Mouse (Mus musculus): ENCODE measurements around the gene Helz.

Gene Helz

DNA sequence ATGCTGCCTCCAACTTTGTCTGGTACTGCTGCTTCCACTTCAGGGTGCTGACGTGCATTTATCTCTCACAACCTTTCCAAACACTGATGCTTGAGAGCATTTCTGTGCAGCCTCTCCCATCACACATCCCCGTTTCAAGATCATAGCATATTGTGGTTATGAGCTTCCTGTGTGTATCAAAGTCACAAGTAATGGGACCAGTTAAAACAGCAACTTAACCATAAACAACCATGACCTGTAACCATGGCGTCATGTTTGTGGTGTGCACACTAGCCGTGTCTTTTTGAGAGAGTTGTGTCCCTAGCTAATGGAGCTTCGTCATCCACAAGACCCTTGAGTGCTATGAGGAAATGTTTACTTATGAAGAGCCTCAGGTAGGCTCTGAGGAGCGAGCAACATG, 120.5 kb downstream of the Helz start:
- DNase-seq (ENCODE audit: extremely low read depth, low read depth), result no peak

DNA sequence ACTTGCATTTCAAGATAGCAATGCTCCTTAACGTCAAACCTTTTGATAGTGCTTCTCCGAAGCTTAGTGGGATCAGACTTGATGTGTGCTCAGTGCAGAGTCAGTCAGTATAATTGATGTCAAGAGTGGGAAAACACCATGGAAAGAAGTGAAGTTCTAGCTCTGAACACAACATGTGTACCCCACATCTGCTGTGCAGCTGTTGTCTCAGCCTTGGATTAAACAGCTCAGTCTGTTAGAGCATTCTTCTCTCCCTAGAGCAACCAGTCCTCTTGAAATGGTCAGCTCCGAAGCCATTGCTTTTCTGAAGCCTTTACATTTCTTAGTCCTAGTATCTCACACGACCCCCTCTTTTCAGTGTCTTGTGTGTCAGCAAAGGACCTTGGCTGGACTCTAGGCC, 121.2 kb downstream of the Helz start:
- no peak for DNase-seq (ENCODE audit: extremely low read depth, low read depth)

DNA sequence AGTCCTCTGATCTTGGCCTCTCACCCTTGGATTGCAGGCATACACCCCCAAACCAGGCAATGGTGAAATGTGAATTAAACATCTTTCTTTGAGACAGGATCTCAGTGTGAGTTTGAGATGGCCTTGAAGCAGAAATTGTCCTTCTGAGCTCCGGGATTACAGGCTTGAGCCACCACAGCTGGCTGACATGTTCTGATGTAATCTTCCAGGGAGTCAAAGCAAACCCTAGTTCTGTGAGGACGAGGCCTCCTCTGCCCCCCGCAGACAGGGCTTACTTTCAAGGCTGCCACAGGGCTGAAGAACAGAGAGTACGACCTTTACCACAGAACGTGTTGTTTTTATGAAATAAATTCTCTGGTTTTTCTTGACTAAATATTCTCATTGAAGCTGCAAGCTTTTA, 126.3 kb downstream of the Helz start:
- DNase-seq (ENCODE audit: extremely low read depth, low read depth), result no peak

DNA sequence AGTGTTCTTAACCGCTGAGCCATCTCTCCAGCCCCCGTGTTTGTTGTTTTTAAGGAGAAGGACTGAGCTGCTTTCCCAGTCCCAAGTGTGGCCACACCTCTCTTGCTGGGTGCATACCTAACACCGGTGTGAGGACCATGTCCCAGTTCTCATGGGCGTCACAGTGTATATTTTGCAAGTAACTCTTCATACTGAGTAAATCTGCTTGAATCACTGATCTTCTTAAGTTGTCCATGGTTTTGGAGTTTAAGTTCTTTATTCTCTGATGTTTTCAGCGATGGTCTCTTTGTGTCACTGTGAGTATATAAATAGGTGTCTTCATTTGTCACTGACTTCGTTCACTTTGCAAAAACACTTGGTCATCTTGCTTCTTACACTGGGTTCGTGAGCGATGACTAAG, 126.9 kb downstream of the Helz start:
- DNase-seq (ENCODE audit: extremely low read depth, low read depth), result no peak

DNA sequence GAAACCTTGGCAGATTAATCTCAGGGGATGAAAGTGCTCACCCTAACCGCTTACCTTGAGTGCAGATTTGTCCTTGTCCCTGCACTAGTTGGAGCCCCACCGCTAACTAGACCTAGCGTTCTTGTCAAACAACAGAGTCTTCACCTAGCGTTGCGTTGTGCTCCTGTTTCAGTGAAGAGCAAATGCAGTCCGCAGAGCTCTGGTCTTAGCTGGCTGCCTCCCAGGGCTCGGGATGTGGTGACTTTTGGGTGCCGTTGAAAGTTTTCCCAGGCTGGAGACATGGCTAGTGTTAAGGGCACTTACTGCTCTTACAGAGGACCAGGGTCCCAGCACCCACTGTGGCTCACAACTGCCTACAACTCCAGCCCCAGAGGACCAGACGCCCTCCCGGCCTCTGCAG, 127.5 kb downstream of the Helz start:
- DNase-seq (ENCODE audit: extremely low read depth, low read depth), result no peak

DNA sequence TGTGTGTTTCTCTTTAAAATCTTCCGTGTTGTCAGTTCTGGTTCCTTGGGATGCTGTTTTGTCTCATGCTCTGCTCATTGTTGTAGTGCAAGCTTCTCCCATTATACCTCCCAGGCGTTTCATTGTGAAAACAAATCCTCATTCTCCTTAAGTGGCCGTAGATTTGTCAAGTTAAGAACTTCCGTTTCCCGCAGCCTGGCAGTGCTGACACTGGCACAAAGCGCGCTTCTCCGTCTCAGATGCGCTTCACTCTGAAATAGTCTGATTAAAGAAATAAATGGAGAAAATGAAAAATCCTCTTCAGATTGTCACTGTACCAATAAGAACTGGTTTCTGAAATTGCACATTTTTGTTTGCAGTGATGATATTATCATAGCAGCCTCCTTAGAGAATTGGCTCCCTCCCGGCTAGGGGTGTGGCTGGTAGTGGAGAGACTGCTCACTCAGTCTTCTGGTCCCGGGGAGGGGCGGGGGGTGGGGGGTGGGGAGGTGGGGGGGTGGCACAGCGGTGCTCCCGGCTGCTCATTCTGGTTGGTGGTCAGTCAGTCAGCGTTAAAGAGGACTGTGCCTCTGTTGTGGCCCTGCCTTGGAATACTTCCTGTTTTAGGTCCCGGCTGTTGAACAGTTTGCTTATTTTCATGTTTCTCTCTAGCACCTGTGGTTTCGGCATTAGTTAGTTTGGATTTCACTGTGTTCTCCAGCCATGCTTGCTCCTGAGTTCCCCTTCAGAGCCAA, 128.6 kb downstream of the Helz start:
- DNase-seq (ENCODE audit: extremely low read depth, low read depth), result no peak

DNA sequence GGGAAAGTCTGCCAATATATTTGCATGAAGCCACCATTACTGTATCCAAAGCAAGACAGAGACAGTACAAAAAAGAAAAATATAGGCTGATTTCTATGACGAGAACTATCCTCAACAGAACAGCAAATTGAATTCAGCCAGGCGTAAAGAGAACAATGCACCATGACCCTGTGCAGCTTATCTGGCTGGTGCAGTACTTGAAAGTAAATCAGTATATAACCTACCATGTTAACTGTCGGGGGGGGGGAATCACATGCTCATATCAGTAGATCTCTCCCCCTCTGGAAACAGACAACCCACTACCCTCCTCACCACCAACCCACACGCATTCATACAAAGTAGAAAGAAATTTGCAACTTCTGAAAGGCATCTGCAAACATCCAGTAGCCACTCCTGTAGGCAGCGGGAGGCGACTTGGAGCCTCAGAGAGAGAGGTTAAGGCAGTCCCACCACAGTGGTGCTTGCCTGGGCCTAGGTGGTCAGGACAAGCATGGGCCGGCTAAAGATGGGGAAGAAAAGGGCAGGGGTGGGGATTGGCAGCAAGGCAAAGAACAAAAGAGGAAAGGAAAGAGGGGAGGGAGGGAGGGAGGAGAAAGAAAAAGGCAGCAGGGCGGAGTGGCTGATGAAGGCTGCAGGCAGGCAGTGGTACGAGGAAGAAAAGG, 135.1 kb downstream of the Helz start:
- no peak for DNase-seq (ENCODE audit: extremely low read depth, low read depth)

DNA sequence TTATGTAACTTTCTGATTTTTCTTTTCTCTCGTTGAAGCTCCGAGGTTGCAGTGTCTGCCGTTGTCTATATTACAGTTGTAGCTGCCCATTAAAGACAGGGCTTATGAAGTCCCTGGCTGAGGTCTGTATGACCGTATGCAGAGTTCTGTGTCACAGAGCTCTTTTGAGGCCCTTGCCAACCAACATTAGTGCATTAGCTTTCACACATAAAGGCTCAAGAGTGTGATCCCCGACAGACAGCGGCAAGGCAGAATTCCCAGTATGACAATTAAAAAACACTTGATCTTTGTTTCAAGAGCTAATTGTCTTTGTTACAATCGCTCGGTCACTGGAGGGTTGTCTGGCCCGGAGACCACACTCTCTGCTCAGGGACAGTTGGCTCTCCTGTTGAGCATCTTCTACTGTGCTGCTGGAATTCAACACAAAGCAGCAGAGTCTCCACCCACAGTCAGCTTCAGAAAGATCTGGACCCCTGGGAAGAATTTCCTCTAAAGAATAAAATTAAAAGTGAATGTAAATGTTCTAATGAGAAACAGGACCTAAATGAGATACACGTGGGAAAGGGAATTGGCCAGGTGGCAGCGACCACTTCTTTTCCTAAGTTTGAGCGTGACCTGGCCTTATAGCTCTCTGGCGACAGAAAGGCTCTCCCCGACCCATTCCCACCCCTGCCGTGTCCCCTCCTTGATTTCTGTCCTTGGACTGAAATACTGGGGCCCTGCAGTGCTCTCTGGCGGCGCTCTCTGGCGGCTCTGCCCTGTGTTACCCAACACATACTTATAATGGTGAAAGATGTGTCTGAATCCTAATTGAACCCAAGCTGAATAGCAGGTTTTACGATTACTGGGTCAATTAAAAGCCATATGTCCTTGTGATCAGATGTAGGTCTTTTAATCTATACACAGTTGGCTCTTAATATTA, 136.1 kb downstream of the Helz start:
- no peak for DNase-seq (ENCODE audit: extremely low read depth, low read depth)

DNA sequence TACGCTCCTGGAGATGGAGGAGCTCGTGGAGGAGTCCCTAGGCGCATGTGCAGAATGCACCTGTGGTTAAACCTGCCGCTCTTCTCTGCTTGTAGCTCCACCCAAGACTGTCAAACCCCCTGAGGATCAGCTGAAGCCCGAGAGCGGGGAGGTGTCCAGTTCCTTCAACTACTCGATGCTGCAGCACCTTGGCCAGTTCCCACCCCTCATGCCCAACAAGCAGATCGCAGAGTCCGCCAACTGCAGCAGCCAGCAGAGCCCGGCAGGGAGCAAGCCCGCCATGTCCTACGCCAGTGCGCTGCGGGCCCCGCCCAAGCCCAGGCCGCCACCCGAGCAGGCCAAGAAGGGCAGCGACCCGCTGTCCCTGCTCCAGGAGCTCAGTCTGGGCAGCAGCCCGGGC, 138.6 kb downstream of the Helz start:
- DNase-seq (ENCODE audit: extremely low read depth, low read depth), result no peak

DNA sequence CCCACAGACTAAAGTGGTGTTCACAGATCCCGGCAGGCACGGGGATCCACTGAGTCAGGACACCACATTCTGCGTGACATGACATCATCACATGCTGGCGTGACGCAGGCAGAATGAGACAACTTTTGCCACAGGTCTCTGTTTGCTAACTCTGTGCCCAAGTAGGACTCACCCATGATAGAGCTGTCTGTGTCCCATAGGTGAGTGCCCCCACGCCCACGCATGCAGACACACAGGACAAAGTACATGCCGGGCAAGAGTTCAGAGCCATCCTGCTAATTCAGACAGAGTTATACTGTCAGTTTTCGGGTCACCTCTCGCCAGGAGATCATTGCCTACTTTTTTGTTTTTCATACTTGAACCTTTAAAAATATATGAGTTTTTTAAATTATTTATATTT, 140.8 kb downstream of the Helz start:
- no peak for DNase-seq (ENCODE audit: extremely low read depth, low read depth)

DNA sequence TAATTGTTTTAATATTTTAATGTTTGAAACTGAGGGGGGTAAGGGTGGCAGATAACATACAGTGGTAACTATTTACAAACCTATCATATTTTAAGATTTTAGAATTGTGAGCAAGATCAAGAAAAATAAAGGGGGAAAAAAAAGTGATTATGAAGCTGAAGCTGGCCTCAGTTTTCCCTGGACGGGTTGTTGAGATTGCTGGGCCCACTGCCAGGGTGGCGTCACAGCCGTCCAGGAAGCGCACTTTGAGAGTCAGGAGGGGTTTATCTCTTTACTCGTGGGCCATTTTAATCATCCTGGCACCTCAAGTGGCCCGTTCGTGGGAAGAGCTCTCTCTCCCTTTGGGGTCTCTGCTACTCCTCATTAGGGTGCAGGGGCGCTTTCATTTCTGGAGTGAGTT, 143.8 kb downstream of the Helz start:
- DNase-seq (ENCODE audit: extremely low read depth, low read depth), result no peak

DNA sequence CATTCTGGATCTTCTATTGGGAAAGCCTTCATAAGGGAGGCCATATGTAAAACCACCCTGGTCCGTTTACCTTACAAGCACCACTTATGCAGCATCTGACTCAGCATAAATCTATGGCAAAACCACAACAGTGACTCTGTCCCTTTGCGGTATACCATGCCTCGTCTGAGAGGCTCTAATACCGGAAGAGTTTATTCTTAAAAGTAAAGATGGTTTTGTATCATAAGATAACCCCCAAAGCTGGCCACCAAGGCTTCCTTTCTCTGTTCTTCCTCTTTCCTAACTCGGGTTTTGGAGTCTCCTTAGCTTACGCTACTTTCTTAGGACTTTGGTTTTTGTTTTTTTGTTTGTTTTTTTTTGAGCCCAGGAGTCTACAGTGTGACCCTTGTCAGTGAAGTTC, 145.6 kb downstream of the Helz start:
- peak; percentile 95 for DNase-seq (ENCODE audit: extremely low read depth, low read depth)

DNA sequence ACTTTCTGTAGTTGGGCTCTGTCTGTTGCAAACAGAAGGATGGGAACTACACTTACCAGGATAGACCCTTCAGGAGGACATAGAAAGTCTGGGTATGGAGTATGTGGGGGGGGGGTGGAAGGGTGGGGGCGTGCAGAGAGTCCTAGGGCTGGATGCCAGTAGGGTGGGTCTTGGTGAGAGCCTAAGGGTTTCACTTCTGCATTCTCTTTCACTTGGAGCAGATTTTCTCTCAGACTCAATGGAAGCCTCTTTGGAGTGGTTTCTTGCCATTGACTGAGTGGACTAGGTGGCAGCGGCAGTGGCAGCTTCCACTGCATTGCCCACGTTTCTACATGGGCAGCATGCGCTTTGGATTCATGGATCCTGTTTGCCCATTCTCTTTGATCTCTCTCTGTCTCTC, 152.2 kb downstream of the Helz start:
- DNase-seq (ENCODE audit: extremely low read depth, low read depth), result no peak

DNA sequence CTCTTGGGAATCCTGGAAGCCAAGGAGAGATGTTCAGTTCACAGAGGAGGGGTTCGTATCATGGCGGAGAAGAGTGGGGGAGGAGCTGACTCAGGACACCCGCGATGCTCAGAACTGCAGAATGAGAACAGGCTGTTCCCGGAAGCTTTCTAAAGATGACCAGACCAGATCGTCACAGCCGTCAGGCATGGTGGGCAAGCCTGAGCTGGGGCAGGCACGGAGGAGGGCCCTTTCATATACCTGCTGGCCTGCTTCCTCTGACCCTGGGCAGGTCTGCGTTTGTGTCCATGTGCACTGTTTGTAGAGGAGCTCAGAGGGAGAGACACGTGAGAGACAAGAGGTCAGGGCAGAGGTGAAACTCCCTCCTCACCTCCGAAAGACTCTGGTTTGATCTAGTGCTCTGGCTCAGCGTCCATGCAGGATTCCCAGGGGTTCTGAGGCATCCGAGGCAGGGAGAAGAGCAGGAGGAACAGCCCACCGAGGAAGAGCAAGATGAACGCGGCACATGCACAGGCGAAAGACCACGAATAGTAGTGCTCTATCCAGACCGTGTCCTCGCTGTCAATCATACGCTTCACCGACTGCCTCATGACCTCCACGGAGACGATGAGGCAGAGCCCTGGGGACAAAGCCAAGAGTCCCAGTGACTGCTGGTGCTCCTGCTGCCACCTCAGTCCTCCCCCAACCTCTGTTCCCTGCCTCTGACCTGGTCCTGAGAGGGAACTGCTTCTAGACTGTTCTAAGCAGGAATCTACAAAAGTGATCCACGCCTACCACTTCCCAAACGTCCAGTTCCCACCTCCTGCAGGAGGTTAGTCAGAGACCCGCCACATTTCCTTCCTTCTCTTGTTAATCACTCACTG, 155.8 kb downstream of the Helz start:
- no peak for DNase-seq (ENCODE audit: extremely low read depth, low read depth)

DNA sequence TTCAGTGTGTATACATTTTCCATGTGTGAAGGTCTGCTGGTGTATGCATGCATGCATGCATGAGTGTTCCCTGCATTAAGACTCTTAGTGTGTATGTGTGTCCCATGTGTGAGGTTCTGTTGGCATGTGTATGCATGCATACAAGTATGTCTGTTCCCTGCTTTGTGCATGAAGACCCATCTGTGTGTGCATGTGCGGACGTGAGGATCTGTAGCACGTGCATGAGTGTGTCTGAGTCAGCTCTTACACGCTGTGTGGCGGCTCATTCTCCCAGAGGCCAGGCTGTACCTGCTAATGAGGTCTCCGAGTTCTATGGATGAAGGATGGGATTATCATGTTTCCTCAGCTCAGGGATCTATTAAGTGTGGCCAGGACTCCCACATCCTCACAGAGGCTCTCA, 157.3 kb downstream of the Helz start:
- DNase-seq (ENCODE audit: extremely low read depth, low read depth), result no peak

DNA sequence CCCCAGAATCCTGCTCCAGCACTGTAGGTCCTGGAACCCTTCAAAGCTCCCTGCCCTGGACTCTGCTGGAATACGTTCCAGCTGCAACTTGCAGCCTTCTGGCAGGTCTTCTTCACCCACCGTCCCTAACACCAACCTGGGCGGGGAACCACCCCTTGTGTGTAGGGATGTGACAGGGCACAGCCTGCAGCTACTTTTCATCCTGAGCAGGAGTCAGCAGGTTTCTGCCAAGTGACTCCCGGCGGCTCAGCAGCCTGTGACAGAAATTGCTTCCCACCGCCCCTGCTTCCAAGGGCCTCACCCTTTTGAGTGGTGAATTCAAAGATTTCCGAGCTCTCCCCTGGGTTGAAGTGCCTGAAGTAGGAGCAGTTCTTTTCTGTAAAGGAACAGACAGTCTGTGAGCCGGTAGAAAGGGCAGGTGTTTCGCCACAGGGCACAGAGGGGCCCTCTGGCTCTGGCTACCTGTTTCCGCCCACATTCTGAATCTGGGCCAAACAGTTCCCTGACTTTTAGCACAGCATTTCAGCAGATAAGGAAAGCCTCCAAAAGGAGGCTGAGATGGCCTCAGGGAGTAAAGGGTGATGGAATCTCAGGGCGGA, 157.8 kb downstream of the Helz start:
- DNase-seq (ENCODE audit: extremely low read depth, low read depth), result no peak

DNA sequence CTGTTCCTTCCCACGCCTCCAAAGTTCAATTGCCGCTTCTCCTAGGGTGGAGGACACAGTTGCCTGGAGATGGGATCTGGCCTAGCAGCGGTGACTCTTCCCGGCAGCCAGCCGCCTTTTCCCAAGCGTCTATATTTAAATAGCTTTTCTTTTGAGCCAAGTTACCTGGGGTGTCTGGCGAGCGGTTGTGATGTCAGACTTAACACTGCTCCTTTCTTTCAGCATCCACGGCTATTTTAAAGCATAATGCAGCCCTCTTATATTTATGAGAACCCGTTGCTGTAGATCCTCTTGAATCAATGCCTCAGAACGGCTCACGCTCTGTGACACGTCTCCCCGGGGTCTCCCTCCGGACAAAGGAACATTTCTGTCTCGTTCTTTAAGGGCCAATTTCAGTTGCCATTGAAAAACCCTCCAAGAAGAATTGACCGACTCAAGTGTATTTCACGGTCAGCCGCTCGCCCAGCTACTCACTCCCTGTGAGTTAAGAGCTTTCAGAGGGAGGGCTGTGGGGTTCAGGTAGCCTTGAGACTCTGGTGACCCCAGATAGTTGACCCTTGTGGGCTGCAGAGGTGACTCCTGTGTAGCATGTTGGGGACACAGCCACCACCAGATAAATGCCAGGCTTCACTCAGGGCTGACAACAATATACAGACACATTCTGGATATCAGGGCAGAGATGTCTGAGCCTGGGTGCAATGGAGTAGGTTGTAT, 160.3 kb downstream of the Helz start:
- DNase-seq (ENCODE audit: extremely low read depth, low read depth), result no peak

DNA sequence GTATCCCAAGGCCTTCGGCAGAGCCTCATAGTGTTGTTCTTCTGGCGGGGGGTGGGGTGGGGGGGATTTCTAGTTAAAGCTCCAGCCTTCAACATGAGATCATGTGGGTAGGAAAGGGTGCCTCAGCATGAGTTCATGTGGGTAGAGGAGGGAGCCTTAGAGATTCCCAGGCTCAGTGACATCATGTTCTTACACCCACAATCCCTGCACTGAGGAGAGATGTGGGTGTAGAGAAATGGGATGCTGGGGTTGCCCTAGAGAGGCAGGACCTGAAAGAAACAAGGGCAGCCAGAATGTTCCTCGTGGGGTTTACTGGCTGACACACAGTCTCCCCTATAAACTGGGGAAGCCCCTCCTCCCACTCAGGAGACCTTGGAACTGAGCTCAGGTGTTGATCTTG, 162.6 kb downstream of the Helz start:
- no peak for DNase-seq (ENCODE audit: extremely low read depth, low read depth)

DNA sequence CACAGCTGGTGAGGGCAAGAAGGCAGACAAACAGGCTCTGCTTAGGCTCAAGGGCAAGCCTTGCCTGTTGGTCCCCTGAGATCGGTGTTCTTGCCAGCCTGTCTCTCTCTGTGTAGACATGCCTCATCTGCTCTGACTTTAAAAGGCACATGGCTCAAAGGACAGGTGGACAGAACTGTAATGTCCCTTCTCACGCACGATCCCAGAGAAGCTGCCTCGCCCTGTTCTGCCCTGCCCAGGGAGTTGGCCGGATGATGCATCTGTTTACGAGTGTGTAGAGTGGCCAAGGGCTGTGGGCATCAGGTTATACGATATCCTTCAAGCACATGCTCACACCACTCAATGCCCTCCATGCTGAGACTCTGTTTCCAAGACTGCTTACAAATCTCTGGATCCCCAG, 166.6 kb downstream of the Helz start:
- no peak for DNase-seq (ENCODE audit: extremely low read depth, low read depth)

DNA sequence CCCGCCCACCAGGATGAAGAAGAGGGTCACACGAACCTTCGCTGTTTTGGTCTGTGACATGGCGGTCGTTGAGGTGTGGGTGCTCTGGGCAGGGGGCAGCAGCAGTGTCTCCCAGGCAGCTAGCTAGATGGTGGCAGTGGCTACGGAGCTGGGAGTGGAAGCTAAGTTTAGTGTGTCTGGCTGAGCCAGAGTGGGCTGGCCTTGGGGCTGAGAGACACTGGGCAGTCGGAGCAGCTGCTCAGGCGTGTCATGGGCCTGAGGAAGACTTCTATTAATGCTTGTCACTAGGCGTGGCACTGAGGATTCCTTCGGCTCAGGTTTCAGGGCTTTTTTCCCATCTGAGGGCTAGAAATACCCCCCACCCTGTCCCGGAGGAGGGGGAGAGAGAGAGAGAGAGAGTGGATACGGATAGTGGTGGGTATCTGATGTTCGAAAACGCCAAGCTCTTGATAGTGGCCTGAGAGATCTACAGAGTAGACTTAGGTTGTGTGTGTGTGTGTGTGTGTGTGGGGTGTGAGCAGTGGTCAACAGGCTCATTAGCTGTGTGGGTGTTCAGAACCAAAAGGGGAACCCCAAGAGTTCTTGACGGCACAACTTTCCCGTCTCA, 168.7 kb downstream of the Helz start, which contains the start of gene Cacng1:
Cacng1 (minus strand) TSS at position 191 of the 607 bp plus-strand sequence.
- DNase-seq (ENCODE audit: extremely low read depth, low read depth), result no peak

All from MEL-GATA-1-ER (cell line).